In the genomic region with DNA sequence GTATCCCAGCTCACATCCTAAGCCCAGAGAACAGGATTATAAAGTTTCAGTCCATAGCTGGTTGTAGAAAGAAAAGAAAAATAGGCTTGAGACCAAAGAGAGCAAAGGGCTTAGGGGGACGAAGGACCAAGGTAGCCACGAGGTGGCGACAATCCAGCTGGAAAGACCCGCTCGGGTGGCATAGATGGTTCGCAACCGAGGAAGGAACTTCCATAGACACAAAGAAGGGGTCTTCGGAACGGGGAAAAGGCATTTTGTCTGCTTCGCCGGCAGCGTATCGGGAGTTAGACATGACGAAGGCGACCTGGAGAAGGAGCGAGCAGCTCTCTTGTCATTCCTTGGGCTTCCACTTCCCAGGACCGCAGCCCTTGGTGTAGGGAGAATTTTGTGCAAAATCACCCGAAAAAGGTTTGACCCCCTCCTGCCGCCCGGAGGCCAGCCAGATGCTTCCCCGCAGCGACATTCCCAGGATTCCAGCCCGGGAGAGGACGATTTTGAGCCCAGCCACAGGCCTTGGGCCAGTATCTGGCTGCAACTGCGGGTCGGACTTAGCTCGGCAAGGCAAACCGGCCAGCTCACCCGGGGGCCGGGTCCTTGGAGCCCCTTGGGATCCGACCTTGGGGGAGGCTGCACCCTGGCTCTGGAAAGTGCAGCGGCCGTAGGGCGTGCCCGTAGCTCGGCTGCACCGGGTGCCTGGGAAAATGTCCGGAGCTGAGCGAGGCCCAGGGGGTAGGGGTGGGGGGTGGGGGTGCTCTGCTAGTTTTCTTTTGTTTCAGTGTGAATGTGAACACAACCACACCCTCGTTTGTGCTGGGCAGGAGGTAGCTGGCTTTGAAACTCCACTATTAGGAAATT, we compare ENCODE assay signal across 8 mouse cellular contexts.
DNase-seq lines count a peak whose midpoint lies in the region; ATAC-seq and TF ChIP-seq lines count a peak whose summit lies in the region.

No protein-coding gene starts in this region.

- H3K9me3 ChIP-seq in heart, embryonic 14.5 days (ENCODE audit: control insufficient read depth, low read length) = no peaks in the 10 kb centered on the region
- H3K9me3 ChIP-seq in kidney, postnatal 0 days (replicated peaks; ENCODE audit: low read length) = no peaks in the 10 kb centered on the region
- H3K9me3 ChIP-seq in liver, embryonic 12.5 days (replicated peaks) = no peaks in the 10 kb centered on the region

- H3K27ac ChIP-seq in embryonic fibroblast, embryonic 13.5 days (ENCODE audit: insufficient read depth, low read length) = peak overlapping the region; percentile 87
- peak overlapping the region; percentile 88 to 94 for H3K27ac ChIP-seq in heart, embryonic 14.5 days (replicated peaks in 1 of 2; ENCODE audit: control insufficient read depth in 1 of 2, insufficient read depth in 1 of 2, low read depth in 2 of 2, low read length in 2 of 2)
- H3K27ac ChIP-seq in kidney, postnatal 0 days = peak overlapping the region; percentile 88
- peak overlapping the region; percentile 69 for H3K27ac ChIP-seq in liver, embryonic 12.5 days

- TF ChIP-seq CTCF in embryonic fibroblast, embryonic 13.5 days (IDR thresholded peaks at IDR 0.05; ENCODE audit: borderline replicate concordance, insufficient read depth, low read length) = peak; percentile 65
- peak; percentile 88 for TF ChIP-seq CTCF in kidney, postnatal 0 days (IDR thresholded peaks at IDR 0.05; ENCODE audit: low read depth)

- no peaks in the 10 kb centered on the region for H3K36me3 ChIP-seq in heart, embryonic 14.5 days (ENCODE audit: control insufficient read depth, insufficient read depth, low read length)
- no peaks in the 10 kb centered on the region for H3K36me3 ChIP-seq in kidney, postnatal 0 days (ENCODE audit: insufficient read depth, low read length)
- H3K36me3 ChIP-seq in liver, embryonic 12.5 days = no peaks in the 10 kb centered on the region
- no peaks in the 10 kb centered on the region for H3K36me3 ChIP-seq in splenic B cell, adult 2 months (ENCODE audit: control insufficient read depth, insufficient read depth, low read length, poor library complexity, severe bottlenecking)

- DNase-seq in CD4-positive, CD25-positive, alpha-beta regulatory T cell, adult 2 months (ENCODE audit: low read depth, low spot score) = peak; percentile 87
- peak; percentile 95 for DNase-seq in brain, adult 2 months (ENCODE audit: low read depth, low spot score)
- peak; percentile 93 for DNase-seq in kidney, postnatal 0 days (ENCODE audit: low spot score)
- DNase-seq in naive thymus-derived CD4-positive, alpha-beta T cell, adult 2 months (ENCODE audit: low read depth) = peak; percentile 82
- DNase-seq in splenic B cell, adult 2 months (ENCODE audit: low read depth, low spot score) = peak; percentile 82

- WGBS in heart, embryonic 14.5 days = under 1% methylated on average over 40 of the region's 40 CpGs
- 0% methylated on average over 40 of the region's 40 CpGs for WGBS in kidney, postnatal 0 days
- WGBS in liver, embryonic 12.5 days (ENCODE audit: insufficient replicate concordance) = under 1% methylated on average over 40 of the region's 40 CpGs

- no peaks in the 10 kb centered on the region for H3K27me3 ChIP-seq in heart, embryonic 14.5 days (ENCODE audit: control insufficient read depth, insufficient read depth, low read length)
- H3K27me3 ChIP-seq in kidney, postnatal 0 days (ENCODE audit: insufficient read depth, low read length) = no peaks in the 10 kb centered on the region
- no peaks in the 10 kb centered on the region for H3K27me3 ChIP-seq in liver, embryonic 12.5 days (replicated peaks)
- H3K27me3 ChIP-seq in splenic B cell, adult 2 months (ENCODE audit: control insufficient read depth, insufficient read depth, low read length, poor library complexity, severe bottlenecking) = no peaks in the 10 kb centered on the region

- peak overlapping the region; percentile 81 for H3K9ac ChIP-seq in heart, embryonic 14.5 days (ENCODE audit: low read length)
- peak overlapping the region; percentile 80 for H3K9ac ChIP-seq in kidney, postnatal 0 days (ENCODE audit: low read depth, low read length)
- peak overlapping the region; percentile 73 for H3K9ac ChIP-seq in liver, embryonic 12.5 days

- peak overlapping the region; percentile 26 for H3K4me3 ChIP-seq in embryonic fibroblast, embryonic 13.5 days (ENCODE audit: insufficient read depth, low read length)
- H3K4me3 ChIP-seq in heart, embryonic 14.5 days (ENCODE audit: control insufficient read depth in 1 of 2, insufficient read depth in 1 of 2, low read depth in 1 of 2, low read length in 2 of 2) = peak overlapping the region; percentile 66 to 74
- H3K4me3 ChIP-seq in kidney, postnatal 0 days (replicated peaks; ENCODE audit: low read depth, low read length) = peak overlapping the region; percentile 60
- H3K4me3 ChIP-seq in liver, embryonic 12.5 days = peak overlapping the region; percentile 65

- peak; percentile 65 for ATAC-seq in heart, embryonic 14.5 days (ENCODE audit: insufficient number of reproducible peaks, insufficient read depth, low FRiP score, low read depth)
- peak; percentile 44 for ATAC-seq in kidney, postnatal 0 days (replicated peaks; ENCODE audit: low FRiP score, low read depth)
- peak; percentile 55 for ATAC-seq in liver, embryonic 12.5 days

- H3K4me1 ChIP-seq in embryonic fibroblast, embryonic 13.5 days (ENCODE audit: control insufficient read depth, insufficient read depth, low read length) = peaks cover 11% of the 10 kb centered on the region
- H3K4me1 ChIP-seq in heart, embryonic 14.5 days (ENCODE audit: control insufficient read depth in 2 of 2, insufficient read depth in 2 of 2, low read length in 2 of 2) = peaks cover 4 to 10% of the 10 kb centered on the region in 2 experiments; a peak in 3 of 4 replicates
- no peaks in the 10 kb centered on the region for H3K4me1 ChIP-seq in kidney, postnatal 0 days (replicated peaks; ENCODE audit: insufficient read depth, low read length)
- H3K4me1 ChIP-seq in liver, embryonic 12.5 days = peaks cover 19% of the 10 kb centered on the region

- peak overlapping the region; percentile 94 for H3K4me2 ChIP-seq in heart, embryonic 14.5 days (ENCODE audit: low read length)
- peak overlapping the region; percentile 92 for H3K4me2 ChIP-seq in kidney, postnatal 0 days (ENCODE audit: low read length)
- H3K4me2 ChIP-seq in liver, embryonic 12.5 days = peak overlapping the region; percentile 95

- TF ChIP-seq POLR2A in embryonic fibroblast, embryonic 13.5 days (IDR thresholded peaks at IDR 0.05; ENCODE audit: low read depth, low read length) = peak; percentile 56

Comparison
In these comparisons a context has a peak if more than half of its experiments do, and no peak if none do; other contexts are left out.
1. Peak in every context shown above with its lines: DNase-seq, ATAC-seq, H3K4me3 ChIP-seq and H3K27ac ChIP-seq.